Mouse (Mus musculus): ENCODE results near the gene Atp5j.

Atp5j gene

GRCm38 (mm10) chr16:84835441-84835822 lies at the start of gene Atp5j:
Gene Atp5j, minus strand, starts transcription at chr16:84835625.
- DNase-seq (ENCODE audit: low read depth, low spot score): peak; percentile 66

GRCm38 (mm10) chr16:84884572-84884971 lies 49.1 kb upstream of the Atp5j start:
- no peak for DNase-seq (ENCODE audit: low read depth, low spot score)

- DNase-seq (ENCODE audit: low read depth, low spot score): no peak
Observed at GRCm38 (mm10) chr16:84881754-84882321, 46.4 kb upstream of the Atp5j start.

GRCm38 (mm10) chr16:84881168-84881567 lies 45.7 kb upstream of the Atp5j start:
- DNase-seq (ENCODE audit: low read depth, low spot score): no peak

- DNase-seq (ENCODE audit: low read depth, low spot score): peak; percentile 87
Observed at GRCm38 (mm10) chr16:84879146-84879545, 43.7 kb upstream of the Atp5j start.

- no peak for DNase-seq (ENCODE audit: low read depth, low spot score)
Observed at GRCm38 (mm10) chr16:84876082-84876481, 40.7 kb upstream of the Atp5j start.

GRCm38 (mm10) chr16:84875718-84876035 lies 40.3 kb upstream of the Atp5j start:
- no peak for DNase-seq (ENCODE audit: low read depth, low spot score)

- DNase-seq (ENCODE audit: low read depth, low spot score): no peak
Observed at GRCm38 (mm10) chr16:84875012-84875717, 39.7 kb upstream of the Atp5j start.

GRCm38 (mm10) chr16:84873805-84874204 lies 38.4 kb upstream of the Atp5j start:
- no peak for DNase-seq (ENCODE audit: low read depth, low spot score)

- peak; percentile 37 for DNase-seq (ENCODE audit: low read depth, low spot score)
Observed at GRCm38 (mm10) chr16:84864656-84865055, 29.2 kb upstream of the Atp5j start.

- no peak for DNase-seq (ENCODE audit: low read depth, low spot score)
Observed at GRCm38 (mm10) chr16:84853492-84853891, 18.1 kb upstream of the Atp5j start.

GRCm38 (mm10) chr16:84838576-84838975 lies 3.2 kb upstream of the Atp5j start:
- DNase-seq (ENCODE audit: low read depth, low spot score): peak; percentile 35

- DNase-seq (ENCODE audit: low read depth, low spot score): peak; percentile 88
Observed at GRCm38 (mm10) chr16:84835823-84836743, 658 bp upstream of the Atp5j start.

GRCm38 (mm10) chr16:84834745-84835440 lies 532 bp downstream of the Atp5j start, which contains the start of gene Gabpa:
Gene Gabpa, plus strand, starts transcription at chr16:84834925.
- peak; percentile 99 for DNase-seq (ENCODE audit: low read depth, low spot score)

- no peak for DNase-seq (ENCODE audit: low read depth, low spot score)
Observed at GRCm38 (mm10) chr16:84834344-84834743, 1.1 kb downstream of the Atp5j start.

GRCm38 (mm10) chr16:84832736-84833135 lies 2.7 kb downstream of the Atp5j start:
- no peak for DNase-seq (ENCODE audit: low read depth, low spot score)

- DNase-seq (ENCODE audit: low read depth, low spot score): no peak
Observed at GRCm38 (mm10) chr16:84831696-84832095, 3.7 kb downstream of the Atp5j start.

GRCm38 (mm10) chr16:84825009-84825408 lies 10.4 kb downstream of the Atp5j start:
- DNase-seq (ENCODE audit: low read depth, low spot score): no peak

GRCm38 (mm10) chr16:84817423-84817822 lies 18.0 kb downstream of the Atp5j start:
- DNase-seq (ENCODE audit: low read depth, low spot score): peak; percentile 72

GRCm38 (mm10) chr16:84814511-84814910 lies 20.9 kb downstream of the Atp5j start:
- DNase-seq (ENCODE audit: low read depth, low spot score): peak; percentile 76

GRCm38 (mm10) chr16:84813852-84814251 lies 21.6 kb downstream of the Atp5j start:
- DNase-seq (ENCODE audit: low read depth, low spot score): no peak

GRCm38 (mm10) chr16:84810254-84810653 lies 25.2 kb downstream of the Atp5j start:
- DNase-seq (ENCODE audit: low read depth, low spot score): peak; percentile 81

Measured in 3T3-L1 (cell line).